Mouse (Mus musculus) lung, postnatal 0 days (tissue): Measurements from ENCODE around the gene Nfyc.

Source experiments
- CTCF ChIP-seq: IDR thresholded peaks from 2 replicates; pipeline ENCODE4 v1.5.1; 2016; ENCODE audit warnings: antibody characterized with exemption, mild to moderate bottlenecking
- EP300 ChIP-seq: IDR thresholded peaks from 2 replicates; pipeline ENCODE4 v1.6.1; 2016; ENCODE audit warnings: antibody characterized with exemption, mild to moderate bottlenecking, control low read depth

- TF ChIP-seq CTCF = no peak
- no peak; the same call in 1 of the 2 replicates for TF ChIP-seq EP300
These were observed 30.7 kb downstream of the Nfyc start for GRCm38 (mm10) chr4:120800691-120801090.
